Mouse (Mus musculus) heart, adult 2 months (tissue): Measurements from ENCODE around the gene Stra6. TPM values are rescaled to one million over a fixed set of nuclear protein-coding genes. Genes with fewer than 3 reads are reported as not detected.

Source experiments
- DNase-seq, 2 experiments: peaks; one replicate each; pipeline ENCODE4 v3.0.0; 2021
- H3K27ac ChIP-seq: fragments of 200-600 bp; 2 replicates; pipeline ENCODE4 v1.8.1; 2022
- H3K27me3 ChIP-seq: fragments of 200-500 bp; 2 replicates; pipeline ENCODE4 v1.6.1; 2012; ENCODE audit warnings: mild to moderate bottlenecking, low read length, inconsistent platforms, mixed read lengths; ENCODE audit not compliant: control insufficient read depth, insufficient read depth
- H3K36me3 ChIP-seq: fragments of 200-500 bp; 2 replicates; pipeline ENCODE4 v1.6.1; 2012; ENCODE audit warnings: low read length, inconsistent platforms; ENCODE audit not compliant: control insufficient read depth, insufficient read depth
- H3K4me1 ChIP-seq: fragments of 200-500 bp; 2 replicates; pipeline ENCODE4 v1.6.1; 2011; ENCODE audit warnings: low read length; ENCODE audit not compliant: control insufficient read depth, insufficient read depth
- H3K4me3 ChIP-seq: fragments of 200-600 bp; 2 replicates; pipeline ENCODE4 v1.8.1; 2022
- H3K79me2 ChIP-seq: fragments of 200-500 bp; replicated peaks from 2 replicates; pipeline ENCODE4 v1.6.1; 2012; ENCODE audit warnings: mild to moderate bottlenecking, inconsistent platforms, low read length, moderate library complexity, mixed read lengths; ENCODE audit not compliant: control insufficient read depth, insufficient read depth
- H3K9ac ChIP-seq: fragments of 200-500 bp; 2 replicates; pipeline ENCODE4 v1.6.1; 2012; ENCODE audit warnings: low read depth, mild to moderate bottlenecking, control low read depth, inconsistent platforms, low read length, mixed read lengths
- CTCF ChIP-seq: fragments of 200-600 bp; IDR thresholded peaks from 2 replicates; pipeline ENCODE4 v1.8.1; 2022; ENCODE audit warnings: antibody characterized with exemption, mild to moderate bottlenecking, moderate library complexity
- EP300 ChIP-seq: fragments of 200-500 bp; IDR thresholded peaks from 2 replicates; pipeline ENCODE4 v1.6.1; 2011; ENCODE audit warnings: low read depth, low read length, control low read depth; ENCODE audit not compliant: insufficient read depth
- POLR2A ChIP-seq: fragments of 200-500 bp; IDR thresholded peaks from 2 replicates; pipeline ENCODE4 v1.6.1; 2011; ENCODE audit warnings: mild to moderate bottlenecking, low read depth, low read length, control low read depth; ENCODE audit not compliant: insufficient read depth
- WGBS: fragments of 180-500 bp; shearing (Covaris S2); methylation state at CpG from one replicate; pipeline ENCODE4 v1.1.7; 2018; 5-methylcytosine and 5-hydroxymethylcytosine counted together
- intact Hi-C: fragments of 180-260 bp; cut with DNase I; formaldehyde crosslinking; loops from one replicate; pipeline ENCODE4 v1.15.1; 2025
- long read RNA-seq: library from polyadenylated mRNA; stranded (forward); transcript quantifications from one replicate; pipeline ENCODE4 v2.0.0, GENCODE M21; 2021
- polyA plus RNA-seq: library from polyadenylated mRNA; depleted of rRNA; stranded (reverse); fragments of >200 nt; gene quantifications from 2 replicates; pipeline ENCODE4 v1.2.3, GENCODE M21; 2012; rRNA removed
- total RNA-seq, 2 experiments: library from RNA; stranded (reverse); gene quantifications; 2 replicates each; pipeline ENCODE4 v1.2.3; 2021

The Stra6 gene
- total RNA-seq (under 1 TPM; 0.34 to 0.65 TPM), polyA plus RNA-seq (0.68 and 1.3 TPM in 2 replicates)
- long read RNA-seq = 0 reads

DNA sequence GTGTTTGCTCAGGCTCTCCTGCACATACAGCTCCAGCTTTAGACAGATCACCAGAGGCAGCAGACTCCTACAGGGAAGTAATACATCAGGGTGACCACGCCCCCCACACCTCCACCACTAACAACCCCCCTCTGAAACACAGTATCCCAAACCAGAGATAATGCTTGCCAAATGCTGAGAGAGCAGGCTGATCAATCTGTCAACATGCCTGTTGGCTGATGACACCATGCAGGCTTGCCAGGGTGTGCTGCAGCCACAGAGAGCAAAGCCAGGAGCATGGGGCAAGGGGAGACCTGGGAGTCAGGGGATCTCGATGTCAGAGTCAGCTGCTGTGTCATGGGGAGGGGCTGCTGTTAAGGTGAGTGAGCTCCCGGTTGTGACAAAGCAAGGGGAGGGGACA lies at the start of gene Stra6:
Gene Stra6 (plus strand): TSS at position 258 of the 400 bp plus-strand sequence.
- no peaks in the 10 kb centered on the region; the same call in 1 of the 2 replicates for H3K4me1 ChIP-seq
- TF ChIP-seq CTCF (no peak), POLR2A (no peak), EP300 (no peak)
- DNase-seq = no peak
- no peak within 1 kb of the TSS for H3K4me3 ChIP-seq
- 5% methylated on average over 3 of the region's 3 CpGs for WGBS
- no peak within 1 kb of the TSS for H3K27ac ChIP-seq
- H3K36me3 ChIP-seq = no peaks in the 10 kb centered on the region
- no peaks in the 10 kb centered on the region for H3K79me2 ChIP-seq
- H3K9ac ChIP-seq = no peak within 1 kb of the TSS
- intact Hi-C loops = no loop called here
- peaks cover 3% of the 10 kb centered on the region; the same call in 1 of the 2 replicates for H3K27me3 ChIP-seq

- Histone ChIP-seq H3K79me2 (no peaks in the 10 kb centered on the region), H3K36me3 (no peaks in the 10 kb centered on the region), H3K27me3 (no peaks in the 10 kb centered on the region), H3K27ac (no peak overlapping the region), H3K4me3 (no peak overlapping the region), H3K9ac (no peak overlapping the region), H3K4me1 (no peaks in the 10 kb centered on the region)
- no peak for TF ChIP-seq POLR2A
- no peak for TF ChIP-seq EP300
- TF ChIP-seq CTCF = no peak
- WGBS = 56% methylated on average over 8 of the region's 8 CpGs
- intact Hi-C loops = no loop called here
- no peak for DNase-seq
These were observed 49.0 kb upstream of the Stra6 start for GRCm38 (mm10) chr9:58014393-58015160.

DNA sequence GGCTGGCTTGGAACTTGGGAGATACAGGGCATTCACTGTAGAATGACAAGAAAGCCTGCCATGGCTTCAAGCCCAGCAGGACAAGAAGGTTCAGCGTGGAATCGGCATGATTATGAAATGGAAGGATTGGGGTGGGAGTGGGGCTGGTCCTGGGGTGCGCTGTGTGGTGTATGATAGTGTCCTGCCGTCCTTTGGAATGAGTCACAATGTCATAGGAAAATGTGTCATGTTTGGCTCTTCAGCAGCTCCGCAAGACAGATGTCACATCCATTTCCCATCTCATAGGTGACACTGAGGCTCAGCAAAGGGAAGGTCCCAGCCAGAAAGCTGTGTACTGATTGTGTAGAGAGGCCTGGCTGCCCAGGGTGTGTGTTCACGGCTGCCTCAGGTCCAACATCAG lies 47.7 kb upstream of the Stra6 start:
- DNase-seq = no peak
- no peak overlapping the region for H3K27ac ChIP-seq
- H3K9ac ChIP-seq = no peak overlapping the region
- intact Hi-C loops = no loop called here
- no peaks in the 10 kb centered on the region for H3K4me1 ChIP-seq
- no peaks in the 10 kb centered on the region for H3K36me3 ChIP-seq
- H3K79me2 ChIP-seq = no peaks in the 10 kb centered on the region
- no peak overlapping the region for H3K4me3 ChIP-seq
- 78% methylated on average over 6 of the region's 6 CpGs for WGBS
- no peaks in the 10 kb centered on the region for H3K27me3 ChIP-seq
- TF ChIP-seq POLR2A = no peak
- TF ChIP-seq CTCF = no peak
- no peak for TF ChIP-seq EP300

GRCm38 (mm10) chr9:58016962-58017361 lies 46.6 kb upstream of the Stra6 start:
- H3K9ac ChIP-seq = no peak overlapping the region
- H3K4me3 ChIP-seq = no peak overlapping the region
- no peak for DNase-seq
- WGBS = 41% methylated on average over 3 of the region's 3 CpGs
- H3K4me1 ChIP-seq = no peaks in the 10 kb centered on the region
- no peaks in the 10 kb centered on the region for H3K36me3 ChIP-seq
- TF ChIP-seq POLR2A = no peak
- TF ChIP-seq CTCF = no peak
- no peak for TF ChIP-seq EP300
- no peaks in the 10 kb centered on the region for H3K27me3 ChIP-seq
- H3K27ac ChIP-seq = no peak overlapping the region
- intact Hi-C loops = no loop called here
- H3K79me2 ChIP-seq = no peaks in the 10 kb centered on the region

GRCm38 (mm10) chr9:58018385-58018784 lies 45.2 kb upstream of the Stra6 start:
- intact Hi-C loops = no loop called here
- Histone ChIP-seq H3K36me3 (no peaks in the 10 kb centered on the region), H3K9ac (no peak overlapping the region), H3K27ac (no peak overlapping the region), H3K27me3 (no peaks in the 10 kb centered on the region), H3K4me3 (no peak overlapping the region), H3K79me2 (no peaks in the 10 kb centered on the region), H3K4me1 (no peaks in the 10 kb centered on the region)
- 85% methylated on average over 5 of the region's 5 CpGs for WGBS
- TF ChIP-seq POLR2A (no peak), CTCF (no peak), EP300 (no peak)
- no peak for DNase-seq

DNA sequence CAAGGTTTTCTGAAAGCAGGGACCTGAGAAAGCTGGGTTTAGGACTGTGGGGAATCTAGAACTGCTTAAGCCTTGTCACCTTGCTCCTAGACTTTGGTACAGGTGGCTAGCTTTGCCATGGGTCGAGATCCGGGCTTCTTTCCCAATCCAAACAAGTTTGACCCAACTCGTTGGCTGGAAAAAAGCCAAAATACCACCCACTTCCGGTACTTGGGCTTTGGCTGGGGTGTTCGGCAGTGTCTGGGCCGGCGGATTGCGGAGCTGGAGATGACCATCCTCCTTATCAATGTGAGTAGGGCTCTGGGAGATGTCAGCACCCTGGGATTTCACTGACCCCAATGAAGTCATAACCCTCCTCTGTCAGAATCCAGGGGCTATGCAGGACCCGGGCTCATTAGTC lies 37.6 kb upstream of the Stra6 start:
- no peak for DNase-seq
- Histone ChIP-seq H3K36me3 (no peaks in the 10 kb centered on the region), H3K27me3 (no peaks in the 10 kb centered on the region), H3K4me1 (no peaks in the 10 kb centered on the region), H3K4me3 (no peak overlapping the region), H3K9ac (no peak overlapping the region), H3K79me2 (no peaks in the 10 kb centered on the region), H3K27ac (no peak overlapping the region)
- no peak for TF ChIP-seq EP300
- TF ChIP-seq CTCF = no peak
- intact Hi-C loops = no loop called here
- 50% methylated on average over 9 of the region's 9 CpGs for WGBS
